Mouse (Mus musculus) adrenal gland, postnatal 4 days (tissue): ENCODE data around the gene Adgrf5. TPM values are rescaled to one million over a fixed set of nuclear protein-coding genes. Genes with fewer than 3 reads are reported as not detected.

Source experiments
- DNase-seq, 2 experiments: peaks; one replicate each; pipeline ENCODE4 v3.0.0; 2021 to 2022; ENCODE audit warnings: low spot score in 2 of 2, mixed read lengths in 2 of 2
- total RNA-seq, 2 experiments: library from RNA; stranded (reverse); gene quantifications; 2 replicates each; pipeline ENCODE4 v1.2.3; 2021

Gene Adgrf5
- total RNA-seq, 2 experiments from 2014 or later, result 78.0 to 78.1 TPM

DNA sequence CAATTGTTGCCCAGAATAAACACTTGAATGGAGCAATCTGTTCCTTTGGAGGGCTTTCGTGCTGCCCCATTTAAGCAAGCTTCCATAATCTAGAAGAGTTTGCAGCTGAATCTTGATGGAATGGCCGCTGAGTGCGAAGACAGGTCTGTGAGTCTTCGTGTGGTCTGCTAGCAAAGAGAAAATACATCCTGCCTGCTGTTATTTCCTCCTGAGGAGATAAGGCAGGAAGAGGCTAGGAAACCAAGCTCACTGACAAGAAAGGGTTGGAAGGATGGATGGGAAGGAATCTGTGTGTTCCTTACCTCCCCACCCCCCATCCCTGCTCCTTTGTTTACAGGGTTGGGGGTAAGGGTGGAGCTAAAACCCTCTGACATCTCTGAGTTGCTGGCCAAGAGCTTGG, 13.8 kb downstream of the Adgrf5 start:
- DNase-seq, result no peak

DNA sequence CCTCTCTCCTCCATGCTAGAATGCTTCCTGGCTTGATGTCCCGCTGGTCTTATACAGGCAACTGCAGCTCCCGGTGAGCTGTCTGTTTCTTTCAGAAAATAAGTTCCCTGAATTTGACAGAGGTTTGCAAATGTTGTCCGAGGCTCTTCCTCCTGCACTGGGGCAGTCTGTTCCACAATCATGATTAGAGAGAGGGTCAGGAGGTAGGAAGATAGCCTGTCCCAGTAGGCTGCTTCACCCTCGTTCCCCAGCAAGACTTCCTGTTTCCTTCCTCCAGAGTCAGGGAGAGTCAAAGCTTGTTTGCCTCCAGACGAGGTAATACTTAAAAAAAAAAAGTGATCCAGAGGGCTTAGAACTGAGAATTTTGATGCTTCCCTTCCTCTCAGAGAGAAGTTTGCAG, 16.3 kb downstream of the Adgrf5 start:
- no peak for DNase-seq

DNA sequence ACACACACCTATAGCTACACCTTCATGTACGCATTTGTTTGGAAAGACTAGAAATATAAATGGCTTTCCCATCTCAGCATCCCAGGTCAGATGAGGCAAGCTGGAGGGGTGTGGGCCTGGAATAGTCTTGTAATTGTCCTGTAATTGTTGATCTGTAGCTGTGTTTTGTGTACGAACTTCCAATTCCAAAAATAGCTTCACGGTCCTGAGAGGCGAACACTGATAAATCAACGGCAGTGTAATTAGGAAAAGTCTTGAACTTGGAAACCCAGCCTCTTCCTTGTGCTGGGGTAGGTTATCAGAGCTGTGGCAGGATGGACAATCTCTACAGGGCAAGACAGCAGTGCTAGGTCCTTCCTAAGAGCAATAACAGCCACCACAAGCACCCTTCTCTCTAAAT, 18.5 kb downstream of the Adgrf5 start:
- DNase-seq, result no peak

DNA sequence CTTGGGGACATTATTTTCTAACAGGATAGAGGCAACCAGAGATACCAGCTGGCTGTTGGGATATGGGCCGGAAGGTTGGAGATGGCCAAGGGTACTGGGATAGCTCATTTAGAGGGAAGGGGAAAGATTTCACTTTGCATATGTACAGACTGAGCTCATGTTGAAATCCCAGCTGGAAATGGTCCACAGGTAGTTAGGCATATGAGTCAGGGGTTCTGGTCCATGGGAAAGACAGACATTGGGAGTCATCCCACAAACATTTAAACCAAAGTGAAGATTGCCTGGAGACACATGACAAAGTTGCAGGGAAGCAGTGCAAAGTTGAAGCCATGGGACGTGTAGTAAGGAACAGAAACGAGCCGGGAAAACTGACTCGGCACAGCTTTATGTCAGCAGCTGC, 26.1 kb downstream of the Adgrf5 start:
- DNase-seq, result no peak

DNA sequence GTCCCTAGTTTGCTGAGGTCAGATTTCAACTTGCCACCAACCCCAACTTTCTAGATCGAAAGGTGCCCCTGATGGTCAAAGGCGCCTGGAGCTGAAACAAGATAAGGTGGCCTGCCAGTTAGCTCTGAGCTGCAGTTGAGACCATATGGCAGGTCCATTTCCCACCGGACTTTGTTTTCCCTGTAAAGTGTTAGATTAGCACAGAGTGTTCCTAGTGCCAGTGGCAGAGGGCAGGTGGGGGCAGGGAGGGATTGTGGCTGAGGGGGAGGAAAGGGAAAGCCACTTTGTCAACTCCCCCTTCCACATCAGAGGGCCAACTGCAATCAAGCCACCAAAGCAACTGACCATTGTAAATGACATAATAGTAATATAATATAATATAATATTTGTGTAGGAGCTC, 26.9 kb downstream of the Adgrf5 start:
- no peak for DNase-seq

DNA sequence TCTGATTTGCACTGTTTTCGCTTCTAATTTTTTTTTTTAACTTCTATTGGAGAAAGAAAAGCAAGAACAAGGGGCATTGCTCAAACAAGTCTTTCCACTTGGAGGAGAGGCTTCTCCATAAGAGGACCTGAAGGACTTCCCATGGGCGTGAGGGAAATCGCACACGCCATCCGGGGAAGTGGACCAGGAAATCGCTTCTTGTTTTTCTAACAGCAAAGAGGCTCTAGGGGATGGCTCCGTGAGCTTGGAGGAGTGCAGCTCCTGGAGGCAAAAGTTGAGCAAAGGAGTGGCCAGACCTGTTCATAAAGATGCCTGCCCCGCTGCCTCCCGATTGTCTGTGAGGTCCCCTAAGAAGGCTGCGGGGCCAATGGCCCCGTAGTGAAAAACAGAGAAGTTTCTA, 29.0 kb downstream of the Adgrf5 start:
- no peak for DNase-seq

DNA sequence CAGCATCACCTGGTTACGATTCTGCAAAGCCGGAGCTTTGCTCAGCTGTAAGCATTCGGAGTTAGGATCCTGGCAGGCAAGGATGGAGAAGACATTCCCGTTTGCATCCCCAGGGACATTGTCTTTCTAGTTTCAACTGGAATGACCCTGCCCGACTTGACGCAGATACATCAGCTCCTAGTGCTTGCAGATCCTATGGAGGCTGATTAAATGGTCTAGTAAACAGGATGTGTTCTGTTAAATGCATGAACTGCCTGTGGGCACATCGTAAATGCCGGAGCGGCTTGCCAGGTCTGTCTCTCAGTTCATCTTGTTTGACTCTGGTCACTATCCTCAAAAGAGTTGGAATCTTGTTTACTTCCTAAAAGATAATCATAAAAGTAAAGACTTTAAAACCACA, 31.9 kb downstream of the Adgrf5 start:
- no peak for DNase-seq

DNA sequence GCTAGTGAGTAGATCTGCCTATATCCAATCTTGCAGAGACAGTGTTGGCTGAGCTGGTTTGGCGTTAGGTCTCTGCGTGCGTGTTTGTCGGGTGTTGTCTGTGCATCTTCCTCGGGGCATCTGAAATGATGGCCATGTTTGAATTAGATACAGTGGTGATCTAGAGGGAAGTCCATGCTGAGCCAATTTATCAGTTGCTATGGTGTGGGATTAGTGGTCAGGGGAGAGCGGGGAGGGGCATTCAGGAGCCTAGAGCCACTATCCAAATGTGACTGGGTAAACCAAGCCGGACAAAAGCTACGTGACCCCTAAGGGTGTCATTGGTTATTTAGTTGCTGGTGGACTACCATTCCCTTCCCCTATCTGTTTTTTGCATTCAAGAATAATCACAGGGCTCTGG, 33.4 kb downstream of the Adgrf5 start:
- DNase-seq, result no peak

DNA sequence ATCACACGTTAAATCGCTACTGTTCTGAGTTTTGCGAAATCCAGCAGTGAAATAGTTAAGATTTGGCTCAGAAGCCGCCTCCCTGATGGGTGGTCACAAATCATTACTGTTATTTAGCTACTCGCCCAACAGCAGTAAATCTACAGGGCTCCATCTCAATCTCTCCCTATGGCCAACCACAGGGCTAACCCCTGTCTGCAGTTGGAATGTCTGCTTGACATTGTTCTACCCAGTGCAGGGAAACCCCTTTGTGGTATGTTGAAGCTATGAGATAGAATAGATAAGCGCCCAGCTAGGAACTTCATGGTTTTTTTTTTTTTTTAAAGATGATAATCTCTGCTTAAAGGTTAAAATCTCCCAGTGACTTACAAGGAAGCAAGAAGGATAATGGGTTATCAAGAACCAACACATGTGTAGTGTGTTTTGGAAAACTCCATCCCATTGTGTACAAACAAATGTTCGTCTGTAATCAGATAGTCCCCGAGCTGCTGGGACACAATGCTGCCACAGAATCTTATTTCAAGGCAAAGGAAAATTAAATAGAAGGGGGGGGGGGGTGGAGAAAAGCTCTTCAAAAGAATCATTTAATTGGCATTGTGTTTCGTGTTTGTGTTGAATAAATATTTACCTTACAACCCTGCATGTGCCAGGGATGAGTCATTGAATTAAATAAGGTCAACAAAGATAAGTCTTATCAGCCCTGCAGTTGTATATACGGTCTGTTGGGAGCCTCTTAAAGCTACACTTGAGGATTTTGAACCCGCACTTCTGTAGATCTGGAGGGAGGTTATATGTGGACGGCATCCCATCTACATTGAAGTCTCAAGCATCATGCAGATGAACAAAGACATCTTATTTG, 35.4 kb downstream of the Adgrf5 start:
- no peak for DNase-seq

DNA sequence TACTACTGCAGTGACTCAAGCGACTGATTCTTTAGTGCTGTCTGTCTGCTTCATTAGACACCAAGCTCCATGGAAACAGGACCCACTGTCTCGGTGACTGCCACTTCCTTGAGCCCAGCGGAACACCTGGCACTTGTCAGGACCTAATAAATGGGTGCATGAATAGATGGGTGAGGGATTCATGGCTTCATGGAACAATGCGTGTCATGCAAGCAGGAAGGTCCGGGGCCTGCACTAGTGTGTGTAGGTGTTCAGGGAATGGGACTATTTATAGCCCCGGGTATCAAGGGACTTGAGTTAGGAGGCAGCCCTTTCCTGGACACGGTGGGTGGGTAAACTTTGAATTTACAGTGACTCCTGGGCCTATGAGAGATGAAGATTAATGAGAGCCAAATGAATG, 38.4 kb downstream of the Adgrf5 start:
- no peak for DNase-seq

DNA sequence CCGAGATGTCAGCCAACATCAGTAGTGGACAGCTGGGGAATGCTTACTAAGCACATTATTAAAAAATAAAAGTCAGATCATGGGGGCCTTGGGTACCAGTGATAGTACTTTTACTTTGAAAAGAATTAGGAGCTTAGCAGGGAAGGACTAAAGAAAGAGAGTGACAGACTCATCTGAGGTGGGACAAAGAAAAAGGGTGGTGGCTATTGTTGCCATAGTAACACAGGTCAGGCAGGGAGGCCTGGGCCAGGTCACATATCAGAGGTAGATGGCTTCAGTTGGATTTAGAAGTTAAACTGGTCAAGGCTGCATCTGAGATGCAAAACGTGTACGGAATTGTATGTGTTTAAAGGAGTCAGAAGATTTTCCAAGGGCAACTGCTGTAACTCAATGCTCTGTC, 38.9 kb downstream of the Adgrf5 start:
- DNase-seq, result no peak

DNA sequence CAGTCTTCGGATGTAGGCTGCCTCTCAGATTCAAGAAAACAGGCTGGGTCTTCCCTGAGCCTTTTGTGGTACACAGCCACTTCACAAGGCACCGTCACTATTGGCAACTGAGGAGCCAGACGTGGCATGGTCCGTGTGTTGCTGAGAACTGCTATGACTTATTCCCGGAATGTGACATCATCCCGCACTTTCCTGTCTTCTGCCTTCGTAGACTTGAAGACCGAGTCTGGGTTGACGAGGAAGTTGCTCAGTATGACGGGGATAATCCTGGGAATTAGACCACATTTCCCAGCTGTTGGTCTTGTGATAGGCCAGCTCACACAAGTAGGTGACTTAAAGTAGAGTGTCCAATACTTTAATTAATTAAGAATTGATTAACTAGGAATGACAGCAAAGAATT, 40.2 kb downstream of the Adgrf5 start:
- DNase-seq, result no peak

DNA sequence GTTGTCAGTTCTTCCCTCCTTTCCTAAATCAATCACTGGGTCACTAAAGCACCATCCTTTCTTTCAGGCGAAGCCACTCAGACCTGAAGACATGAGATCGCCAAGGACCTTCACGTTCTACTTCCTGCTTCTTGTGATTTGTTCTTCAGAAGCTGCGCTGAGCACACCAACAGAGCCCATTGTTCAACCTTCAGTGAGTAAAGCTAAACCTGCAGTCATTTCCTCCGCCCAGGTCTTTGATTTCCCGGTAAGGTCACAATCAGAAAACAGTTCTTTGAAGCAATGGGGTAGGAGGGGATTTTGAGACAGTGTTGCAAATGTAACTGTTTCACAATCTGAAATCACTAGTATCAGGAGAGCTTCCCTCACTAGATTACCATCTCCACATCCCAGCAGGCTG, 43.6 kb downstream of the Adgrf5 start:
- DNase-seq, result no peak

DNA sequence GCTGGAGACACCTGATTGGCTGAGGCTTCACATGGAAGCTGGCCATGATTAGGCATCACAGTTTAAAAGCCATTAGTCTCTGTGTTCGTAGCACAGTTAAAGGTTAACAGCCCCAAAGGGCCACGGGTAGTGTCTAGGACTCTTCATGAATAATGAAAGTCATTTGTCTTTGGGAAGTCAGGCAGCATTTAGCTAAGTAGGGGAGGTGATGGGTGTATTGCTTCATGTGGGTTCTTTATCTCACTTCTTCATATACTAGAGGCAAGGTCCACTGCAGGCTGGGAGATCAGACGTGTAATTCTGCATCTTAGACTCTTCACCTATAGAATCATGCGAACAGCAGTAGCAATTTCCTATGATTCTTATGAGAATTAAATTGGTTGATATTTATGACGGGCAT, 44.2 kb downstream of the Adgrf5 start:
- no peak for DNase-seq

DNA sequence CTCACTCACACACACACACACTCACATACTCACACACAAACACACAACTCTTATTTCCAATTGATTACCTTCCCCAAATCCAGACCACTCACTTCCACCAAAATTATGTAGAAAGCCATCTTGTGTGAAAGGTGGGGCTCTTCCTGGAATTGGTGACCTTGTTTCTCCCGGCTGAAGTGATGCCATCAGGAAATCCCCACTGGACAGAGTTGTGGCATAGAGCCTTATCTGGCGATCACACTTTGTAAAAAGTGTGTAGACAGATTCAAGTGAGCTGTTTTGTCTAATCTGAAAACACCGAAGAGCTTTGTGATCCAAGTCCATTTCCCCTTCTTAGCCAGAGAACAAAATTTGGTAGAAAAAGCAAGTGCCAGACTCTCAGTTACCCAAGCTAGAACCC, 46.1 kb downstream of the Adgrf5 start:
- DNase-seq, result no peak

DNA sequence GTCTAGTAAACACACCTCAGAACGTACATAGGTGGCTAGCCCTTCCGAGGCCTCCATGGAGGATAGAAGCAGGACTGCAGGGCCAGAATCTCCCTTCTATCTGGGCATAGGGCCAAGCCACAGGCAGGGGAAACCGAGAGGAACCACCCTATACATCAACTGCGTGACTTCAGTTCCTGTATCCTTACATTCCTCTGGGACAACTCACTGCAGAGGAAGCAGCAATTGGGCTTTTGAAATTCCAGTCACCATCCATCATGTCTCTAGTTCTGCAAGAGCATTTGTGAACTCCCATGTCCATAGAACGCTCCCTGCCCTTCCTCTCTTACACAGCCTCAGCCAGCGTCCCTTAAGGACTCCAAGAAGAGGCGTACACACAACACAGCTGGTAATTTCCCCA, 47.3 kb downstream of the Adgrf5 start:
- DNase-seq, result no peak

DNA sequence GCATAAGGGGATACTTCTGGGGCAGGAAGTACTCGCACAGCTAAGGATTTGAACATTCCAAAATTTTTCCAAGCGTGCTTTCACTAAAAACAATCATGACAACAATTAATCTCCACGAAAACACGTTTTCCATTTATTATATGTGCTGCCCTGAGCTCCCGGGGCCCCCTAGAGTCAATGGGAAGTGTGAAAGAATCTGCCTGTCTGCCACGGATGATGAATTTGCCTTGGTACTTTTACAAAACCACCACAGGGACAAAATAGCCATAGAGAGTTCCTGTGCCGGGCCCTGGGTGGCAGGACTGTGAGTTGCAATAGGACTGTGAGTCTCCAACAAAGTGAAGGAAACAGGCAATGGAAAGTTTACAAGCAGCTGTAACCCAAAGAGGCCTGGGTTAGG, 52.9 kb downstream of the Adgrf5 start:
- DNase-seq, result no peak

DNA sequence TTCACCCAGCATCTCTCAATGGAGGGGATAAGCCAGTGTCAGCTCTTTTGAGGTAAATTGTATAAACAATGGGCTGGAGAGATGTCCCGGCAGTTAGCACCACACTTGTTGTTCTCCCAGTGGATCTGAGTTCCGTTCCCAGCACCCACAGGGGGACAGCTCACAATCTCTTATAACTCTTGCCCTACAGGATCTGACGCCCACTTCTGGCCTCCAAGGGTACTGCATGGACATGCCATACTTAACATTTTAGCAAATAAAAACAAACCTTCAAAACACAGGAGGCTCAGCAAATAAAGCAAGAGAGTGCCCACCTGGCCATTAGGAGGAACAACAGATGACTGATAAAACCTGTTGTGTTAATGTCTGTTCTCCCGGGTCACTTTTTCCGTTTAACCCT, 59.0 kb downstream of the Adgrf5 start:
- no peak for DNase-seq

DNA sequence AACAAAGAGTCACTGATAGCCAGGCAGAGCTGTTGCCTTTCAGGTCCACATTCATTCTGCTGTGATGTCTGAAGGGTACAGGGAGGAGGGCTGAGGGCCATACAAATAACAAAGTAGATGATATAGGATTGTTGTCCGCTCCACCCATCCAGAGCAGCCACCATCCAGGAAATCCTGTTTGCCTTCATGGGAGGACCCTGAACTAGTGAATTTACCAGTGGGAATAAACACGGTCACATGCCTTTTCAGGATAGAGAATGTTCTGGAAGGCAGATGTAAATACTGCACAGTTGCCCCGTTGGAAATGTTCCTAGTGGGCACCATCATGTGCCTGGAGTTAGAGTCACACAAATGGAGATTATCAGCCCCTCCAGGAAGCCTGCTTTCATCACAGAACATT, 60.1 kb downstream of the Adgrf5 start:
- DNase-seq, result no peak

DNA sequence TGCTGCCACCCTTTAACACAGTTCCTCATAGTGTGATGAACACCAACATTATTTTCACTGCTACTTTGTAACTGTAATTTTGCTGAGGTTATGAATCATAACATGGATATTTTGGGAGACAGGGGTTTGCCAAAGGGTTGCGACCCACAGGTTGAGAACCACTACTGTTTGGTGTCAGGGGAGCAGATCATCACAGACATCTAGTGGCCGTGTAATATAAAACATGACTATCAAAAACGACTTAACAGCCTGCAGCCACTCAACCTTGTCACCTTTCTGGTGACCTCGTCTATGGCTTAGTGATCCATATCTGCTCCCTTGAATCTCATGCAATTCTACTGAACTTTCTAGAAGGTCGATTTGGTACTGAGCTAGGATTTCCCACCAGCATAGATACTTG, 63.7 kb downstream of the Adgrf5 start:
- DNase-seq, result no peak

DNA sequence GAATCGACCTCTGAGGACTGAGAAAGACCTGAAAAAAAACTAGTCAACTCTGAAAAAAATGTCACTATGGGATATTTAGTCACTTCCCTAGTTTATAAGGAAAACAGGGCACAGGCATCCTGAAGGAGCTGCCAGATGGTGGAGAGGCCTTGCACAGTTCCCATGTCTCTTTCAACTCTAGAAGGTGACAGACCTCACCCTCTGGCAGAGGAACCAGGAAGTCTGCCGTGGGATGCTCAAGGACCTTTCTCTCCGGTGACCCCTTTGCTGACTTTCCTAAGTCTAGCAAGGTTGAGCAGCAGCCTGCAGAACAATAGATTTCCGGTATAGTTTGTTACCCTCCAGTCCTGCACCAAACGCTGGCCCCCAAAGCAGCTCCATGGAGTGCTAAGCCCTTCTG, 71.4 kb downstream of the Adgrf5 start:
- no peak for DNase-seq

DNA sequence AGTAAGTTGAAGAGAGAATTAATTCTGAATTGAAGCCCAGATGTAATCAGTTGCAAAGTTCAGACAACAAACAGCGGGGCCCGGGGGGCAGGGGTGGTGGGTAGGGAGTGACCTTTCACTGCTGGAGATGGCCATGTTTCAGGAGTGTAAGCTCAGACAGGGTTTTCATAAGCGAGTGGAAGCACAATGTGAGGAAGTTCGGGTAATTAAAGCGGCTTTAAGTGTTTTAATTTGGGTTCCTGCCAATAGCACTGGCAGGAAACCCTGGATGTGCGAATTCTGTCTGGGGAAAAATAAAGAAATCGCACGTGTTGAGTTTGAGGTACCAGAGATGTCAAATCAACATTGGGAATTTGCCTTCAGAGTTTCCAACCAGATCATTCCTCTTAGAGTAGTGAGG, 74.2 kb downstream of the Adgrf5 start:
- DNase-seq, result no peak

DNA sequence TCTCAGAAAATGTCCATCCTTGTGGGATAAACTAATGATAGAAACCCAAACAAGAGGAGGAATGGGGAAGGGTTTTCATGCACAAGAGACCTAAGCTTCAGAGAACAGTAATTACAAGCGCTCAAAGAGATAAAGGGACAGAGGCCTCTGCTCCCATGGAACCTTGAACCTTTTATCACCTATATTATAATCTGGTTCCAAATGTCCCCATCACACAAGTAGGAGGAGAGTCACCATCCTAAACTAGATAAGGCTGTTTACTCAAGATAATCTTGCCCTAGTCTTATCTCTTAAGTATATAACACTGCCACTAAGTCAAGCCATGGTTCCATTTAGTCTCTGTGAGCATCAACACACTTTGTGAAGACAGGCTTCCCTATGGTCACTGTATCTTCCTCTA, 91.0 kb downstream of the Adgrf5 start:
- no peak for DNase-seq

DNA sequence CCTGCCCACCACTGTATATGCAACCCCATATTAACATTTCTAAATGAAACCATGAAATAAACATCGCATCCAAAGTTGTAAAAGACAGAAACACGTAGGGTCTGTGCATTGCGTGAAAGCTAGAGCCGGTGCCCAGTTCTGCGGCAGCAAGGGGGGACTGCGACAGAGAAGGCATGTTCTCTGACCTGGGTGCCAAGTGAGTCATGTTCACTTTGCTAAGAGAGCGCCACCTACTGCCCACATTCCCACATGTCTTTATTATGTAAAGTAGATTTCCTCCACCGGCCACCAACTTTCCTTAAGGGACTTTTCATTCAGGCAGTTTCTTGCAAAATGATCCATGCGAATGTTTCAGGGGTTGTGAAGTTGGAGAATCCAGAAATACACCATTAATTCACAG, 98.3 kb downstream of the Adgrf5 start:
- peak; percentile 19 to 48 for DNase-seq
